Mouse (Mus musculus) C2C12 (cell line): Measurements from ENCODE around the gene Hist1h1d.
"Not testable (repeated sequence)": the region's sequence is repeated elsewhere in the genome, so short reads cannot be mapped to it uniquely, and the experiment has no call there.

ENCODE experiments used
- CEBPB ChIP-seq: IDR thresholded peaks from one replicate; pipeline ENCODE4 v1.6.1; 2011; ENCODE audit warnings: low read depth, mild to moderate bottlenecking, control low read depth, moderate library complexity
- CTCF ChIP-seq: IDR thresholded peaks from one replicate; pipeline ENCODE4 v1.5.1; 2011; ENCODE audit not compliant: control insufficient read depth, insufficient read depth, insufficient read length
- MAX ChIP-seq: IDR thresholded peaks from one replicate; pipeline ENCODE4 v1.6.1; 2011; ENCODE audit warnings: mild to moderate bottlenecking, control low read depth
- MYOG ChIP-seq: IDR thresholded peaks from one replicate; pipeline ENCODE4 v1.6.1; 2011; ENCODE audit not compliant: control insufficient read depth, insufficient read length; ENCODE audit errors: extremely low read depth
- USF1 ChIP-seq: IDR thresholded peaks from one replicate; pipeline ENCODE4 v1.6.1; 2011; ENCODE audit warnings: low read depth, mild to moderate bottlenecking, control low read depth, moderate library complexity

GRCm38 (mm10) chr13:23539821-23540220 lies 13.2 kb upstream of the Hist1h1d start:
- TF ChIP-seq CTCF, MYOG, MAX, USF1, CEBPB: not testable (repeated sequence)
